Mouse (Mus musculus): ENCODE measurements around the gene Amigo3.

Amigo3 gene

GRCm38 (mm10) chr9:108051931-108052220 lies 1.1 kb upstream of the Amigo3 start:
- in situ Hi-C loops (cut with MboI, MseI) = no loop called here

DNA sequence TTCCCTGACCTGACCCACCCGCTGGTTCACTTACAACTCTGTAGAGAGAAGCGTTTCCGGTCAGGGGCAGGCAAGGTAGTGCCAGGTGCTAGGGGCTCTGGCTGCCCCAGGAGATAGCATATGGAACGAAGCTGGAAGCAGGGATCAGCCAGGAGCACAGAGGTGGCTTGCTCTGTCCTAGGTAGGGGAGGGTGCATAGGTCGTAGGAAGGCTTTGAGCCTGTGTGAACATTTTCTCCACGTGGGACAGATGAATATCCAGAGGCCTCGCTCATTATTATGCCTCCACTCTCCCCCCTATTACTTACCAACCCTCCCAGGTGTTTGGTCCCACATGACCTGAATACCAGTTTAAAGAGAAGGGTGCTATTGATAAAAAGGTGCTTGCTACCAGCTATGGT lies 548 bp upstream of the Amigo3 start:
- in situ Hi-C loops (cut with MboI, MseI) = no loop called here

DNA sequence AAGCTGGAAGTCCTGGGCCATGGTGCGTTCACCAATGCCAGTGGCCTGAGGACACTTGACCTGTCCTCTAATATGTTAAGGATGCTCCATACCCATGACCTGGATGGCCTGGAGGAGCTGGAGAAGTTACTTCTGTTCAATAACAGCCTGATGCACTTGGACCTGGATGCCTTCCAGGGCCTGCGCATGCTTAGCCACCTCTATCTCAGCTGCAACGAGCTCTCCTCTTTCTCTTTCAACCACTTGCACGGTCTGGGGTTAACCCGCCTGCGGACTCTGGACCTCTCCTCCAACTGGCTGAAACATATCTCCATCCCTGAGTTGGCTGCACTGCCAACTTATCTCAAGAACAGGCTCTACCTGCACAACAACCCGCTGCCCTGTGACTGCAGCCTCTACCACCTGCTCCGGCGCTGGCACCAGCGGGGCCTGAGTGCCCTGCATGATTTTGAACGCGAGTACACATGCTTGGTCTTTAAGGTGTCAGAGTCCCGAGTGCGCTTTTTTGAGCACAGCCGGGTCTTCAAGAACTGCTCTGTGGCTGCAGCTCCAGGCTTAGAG lies 786 bp downstream of the Amigo3 start:
- in situ Hi-C loops (cut with MboI, MseI) = no loop called here

GRCm38 (mm10) chr9:108054331-108055040 lies 1.5 kb downstream of the Amigo3 start:
- in situ Hi-C loops (cut with MboI, MseI) = loop anchor here (5.0 kb wide), 1 partner anchor 37 kb away; no protein-coding TSS in a partner anchor

- in situ Hi-C loops (cut with MboI, MseI) = loop anchor here (5.0 kb wide), 1 partner anchor 38 kb away; no protein-coding TSS in a partner anchor
These were observed 2.1 kb downstream of the Amigo3 start for GRCm38 (mm10) chr9:108055061-108055460.

DNA sequence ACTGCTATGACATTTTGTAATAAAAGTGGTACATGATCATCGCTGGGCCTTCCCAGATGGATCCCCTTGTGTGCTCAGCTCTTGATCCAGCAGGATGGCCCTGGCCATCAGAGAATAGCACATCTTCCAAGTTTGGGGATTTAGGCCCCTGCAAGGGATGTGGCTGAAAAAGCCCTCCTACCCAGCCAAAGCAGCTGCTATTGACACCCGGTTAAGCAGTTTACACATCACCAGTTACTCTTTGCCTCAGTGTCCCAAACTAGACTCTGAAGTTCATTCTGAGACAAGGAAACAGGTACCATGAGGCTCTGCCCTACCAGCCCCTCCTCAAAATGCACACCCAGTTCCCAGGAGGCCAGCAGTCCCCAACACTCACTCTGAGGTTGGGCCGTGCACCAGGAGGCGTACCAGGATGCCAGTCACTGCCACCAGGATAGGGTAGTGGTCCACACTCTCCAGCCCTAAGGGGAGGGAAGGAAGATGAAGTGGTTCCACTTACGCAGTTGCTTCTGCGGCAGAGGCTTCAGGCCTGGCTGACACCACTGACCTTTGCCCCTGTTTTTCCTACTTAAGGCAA lies 2.8 kb downstream of the Amigo3 start:
- in situ Hi-C loops (cut with MboI, MseI) = loop anchor here (5.0 kb wide), 1 partner anchor 38 kb away; no protein-coding TSS in a partner anchor

- in situ Hi-C loops (cut with MboI, MseI) = loop anchor here (5.0 kb wide), 1 partner anchor 39 kb away; no protein-coding TSS in a partner anchor
These were observed 3.7 kb downstream of the Amigo3 start for GRCm38 (mm10) chr9:108056361-108057261.

- in situ Hi-C loops (cut with MboI, MseI) = loop anchor here (5.0 kb wide), 1 partner anchor 40 kb away; no protein-coding TSS in a partner anchor
These were observed 4.3 kb downstream of the Amigo3 start for GRCm38 (mm10) chr9:108057262-108057562.

- in situ Hi-C loops (cut with MboI, MseI) = loop anchor here (5.0 kb wide), 1 partner anchor 41 kb away; no protein-coding TSS in a partner anchor
These were observed 5.3 kb downstream of the Amigo3 start for GRCm38 (mm10) chr9:108058291-108058690.

DNA sequence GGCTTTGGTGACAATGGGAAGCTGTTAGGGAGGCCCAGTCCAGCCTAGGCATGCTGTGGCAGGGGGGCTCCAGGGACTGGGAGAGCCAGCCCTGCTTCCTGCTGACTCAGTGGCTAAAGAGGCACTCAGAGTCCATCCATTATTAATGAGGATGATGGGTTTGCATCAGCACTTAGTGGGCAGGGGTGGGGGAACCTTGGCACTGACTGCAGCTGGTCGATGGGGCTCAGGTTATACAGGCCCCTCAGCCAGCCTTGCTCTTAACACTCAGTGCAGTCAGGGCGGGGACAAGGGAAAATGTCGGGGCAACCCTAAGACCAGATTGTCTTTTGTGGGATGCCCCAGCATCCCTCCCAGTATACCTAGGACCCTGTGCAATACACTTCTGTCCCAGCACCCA lies 9.2 kb downstream of the Amigo3 start:
- in situ Hi-C loops (cut with MboI, MseI) = no loop called here

DNA sequence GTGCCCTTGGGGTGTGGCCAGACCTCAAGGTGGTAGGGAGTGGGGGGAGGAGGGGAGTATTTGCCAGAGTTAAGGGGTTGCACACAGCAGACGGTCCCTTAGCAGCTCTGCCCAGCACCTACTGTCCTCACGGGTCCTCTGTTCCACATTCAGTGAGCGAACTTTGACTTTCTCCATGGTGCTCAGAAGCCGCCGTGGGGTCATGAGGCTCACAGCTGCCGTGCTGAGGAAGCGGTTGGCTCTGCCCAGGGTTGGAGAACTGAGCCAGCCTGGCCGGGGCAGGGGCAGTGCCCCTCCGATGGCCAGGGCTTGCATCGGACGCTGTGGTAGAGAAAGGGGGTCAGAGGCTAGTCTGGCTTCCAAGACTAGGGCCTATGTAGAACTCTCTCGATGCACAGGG lies 10.4 kb downstream of the Amigo3 start:
- in situ Hi-C loops (cut with MboI, MseI) = no loop called here

DNA sequence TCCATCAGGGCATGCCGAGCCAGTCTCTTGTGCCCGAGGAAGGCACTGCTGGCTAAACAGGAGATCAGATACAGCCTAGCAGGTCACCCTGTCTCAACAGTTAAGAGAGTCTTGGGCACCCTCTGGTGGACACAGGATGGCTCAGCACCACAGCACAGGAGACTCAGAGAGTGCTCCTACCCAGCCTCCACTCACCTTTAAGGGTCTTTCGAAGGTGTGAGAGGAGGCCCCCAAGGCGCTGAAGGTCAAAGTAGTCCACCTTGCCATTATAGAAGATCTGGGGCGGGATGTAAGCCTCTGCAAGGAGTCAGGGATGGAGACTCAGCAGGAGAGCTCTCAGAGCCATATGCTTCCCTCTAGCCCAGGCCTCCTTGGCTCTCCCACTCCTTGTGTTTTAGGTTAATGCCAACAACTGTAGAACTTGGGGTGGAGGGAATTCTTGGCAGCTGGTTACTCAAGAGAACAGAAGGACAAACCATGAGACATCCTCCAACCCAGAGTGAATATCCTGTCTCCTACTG lies 12.6 kb downstream of the Amigo3 start:
- in situ Hi-C loops (cut with MboI, MseI) = loop anchor here (5.0 kb wide), 2 partner anchors 103 to 153 kb away; no protein-coding TSS in a partner anchor

DNA sequence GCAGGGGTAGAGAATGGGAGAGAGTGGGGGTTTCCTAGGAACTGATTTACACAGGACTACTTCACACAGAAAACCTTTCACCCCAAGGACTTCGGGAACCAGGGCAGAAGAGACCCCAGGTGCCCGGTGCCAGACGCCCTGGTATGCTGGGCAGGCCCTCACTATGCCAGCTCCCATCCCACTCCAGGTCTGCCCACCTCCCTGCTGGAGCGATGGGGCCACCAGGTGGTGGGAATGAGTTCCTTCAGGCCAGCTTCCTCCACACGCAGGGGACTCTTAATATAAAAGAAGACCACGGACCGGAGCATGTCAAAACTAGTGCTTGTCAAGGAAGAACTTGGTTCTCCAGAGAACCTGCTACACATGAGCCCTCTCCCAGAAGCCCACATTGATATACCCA lies 14.2 kb downstream of the Amigo3 start:
- in situ Hi-C loops (cut with MboI, MseI) = loop anchor here (5.0 kb wide), 2 partner anchors 105 to 155 kb away; no protein-coding TSS in a partner anchor

- in situ Hi-C loops (cut with MboI, MseI) = loop anchor here (5.0 kb wide), 2 partner anchors 106 to 156 kb away; no protein-coding TSS in a partner anchor
These were observed 14.9 kb downstream of the Amigo3 start for GRCm38 (mm10) chr9:108067900-108068299.

GRCm38 (mm10) chr9:108069007-108069406 lies 16.0 kb downstream of the Amigo3 start:
- in situ Hi-C loops (cut with MboI, MseI) = loop anchor here (5.0 kb wide), 2 partner anchors 107 to 157 kb away; no protein-coding TSS in a partner anchor

DNA sequence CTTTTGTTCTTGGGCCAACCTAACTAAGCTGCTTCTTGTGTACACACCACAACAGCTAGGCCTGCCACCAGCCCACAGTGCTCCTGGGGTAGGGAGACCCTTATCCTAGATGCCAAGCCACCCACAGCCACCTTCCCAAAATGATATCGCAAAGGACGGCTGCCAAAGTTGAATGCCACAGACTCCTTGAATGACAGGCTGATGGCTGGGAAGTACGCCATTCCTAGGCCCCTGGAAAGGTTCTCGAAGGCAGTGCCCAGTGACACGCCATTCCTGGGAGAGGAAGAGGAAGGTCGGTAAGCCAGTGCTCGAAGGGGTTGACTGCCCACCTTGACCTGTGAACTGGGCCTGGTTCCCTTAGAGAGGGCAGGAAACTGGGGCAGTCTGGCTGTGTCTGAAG lies 16.6 kb downstream of the Amigo3 start:
- in situ Hi-C loops (cut with MboI, MseI) = loop anchor here (5.0 kb wide), 2 partner anchors 107 to 157 kb away; no protein-coding TSS in a partner anchor

DNA sequence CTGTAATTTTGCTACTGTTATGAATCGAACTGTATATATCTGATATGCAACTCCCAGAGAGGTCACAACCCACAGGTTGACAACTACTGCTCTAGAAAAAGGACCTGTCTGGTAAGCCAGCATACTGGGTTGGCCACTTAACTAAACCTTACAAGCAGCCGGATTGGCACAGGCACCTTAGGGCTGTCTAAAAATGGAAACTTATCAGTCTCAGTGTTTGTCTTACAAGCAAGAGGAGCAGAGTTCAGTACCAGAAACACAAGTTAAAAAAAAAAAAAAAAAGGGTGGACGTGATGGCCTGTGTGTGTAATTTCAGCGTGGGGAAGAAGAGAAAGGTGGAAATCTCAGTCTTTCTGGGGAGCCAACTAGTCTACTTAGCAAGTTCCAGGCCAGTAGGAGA lies 18.8 kb downstream of the Amigo3 start:
- in situ Hi-C loops (cut with MboI, MseI) = no loop called here

- in situ Hi-C loops (cut with MboI, MseI) = no loop called here
These were observed 19.5 kb downstream of the Amigo3 start for GRCm38 (mm10) chr9:108072481-108072924.

DNA sequence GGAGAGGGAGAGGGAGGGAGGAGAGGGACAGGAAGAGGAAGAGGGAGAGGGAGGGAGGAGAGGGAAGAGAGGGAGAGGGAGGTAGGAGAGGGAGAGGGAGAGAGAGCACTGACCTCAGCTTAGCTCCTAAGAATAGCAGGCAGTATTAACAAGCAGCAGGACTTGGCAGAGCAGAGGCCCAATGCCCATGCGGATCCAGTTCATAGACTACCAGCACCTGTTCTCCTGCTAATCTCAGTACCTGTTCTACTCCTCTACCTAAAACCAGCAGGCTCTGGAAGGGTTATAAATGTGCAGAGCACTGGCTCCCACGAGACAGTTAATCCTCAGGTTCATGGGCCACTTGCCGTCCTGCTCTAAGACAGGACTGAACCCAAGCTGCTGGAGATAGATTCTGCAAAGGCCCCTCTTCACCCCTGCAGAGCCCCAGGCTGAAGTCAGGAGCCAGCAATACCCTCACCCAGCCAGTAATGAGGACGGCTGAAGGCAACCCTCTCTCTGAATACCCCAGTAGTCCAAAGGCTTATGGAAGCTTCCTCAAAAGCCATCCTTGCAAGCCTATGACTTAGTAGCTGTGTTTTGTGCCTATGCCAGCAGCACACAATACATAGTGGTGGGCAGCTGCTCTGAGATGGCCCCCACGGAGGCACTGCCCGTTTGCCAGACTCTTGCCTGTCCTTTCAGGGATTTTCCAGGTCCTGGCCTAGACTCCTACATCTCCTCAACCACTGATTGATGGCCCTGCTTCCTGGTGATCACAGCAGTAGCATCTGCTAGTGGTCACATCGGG lies 20.4 kb downstream of the Amigo3 start:
- in situ Hi-C loops (cut with MboI, MseI) = no loop called here

- in situ Hi-C loops (cut with MboI, MseI) = no loop called here
These were observed 27.2 kb downstream of the Amigo3 start, which contains the start of gene Mst1 for GRCm38 (mm10) chr9:108080168-108080567. TSS of gene Mst1 (plus strand) at chr9:108080436.

Measured in T-helper 1 cell (primary cell).